Mouse (Mus musculus): ENCODE results near the gene Pkhd1.
"Not testable (repeated sequence)": the region's sequence is repeated elsewhere in the genome, so short reads cannot be mapped to it uniquely, and the experiment has no call there.

GRCm38 (mm10) chr1:20150627-20151026 is 467.2 kb downstream of the Pkhd1 start:
- not testable (repeated sequence) for TF ChIP-seq EP300, CTCF (IDR thresholded peaks at IDR 0.05; ENCODE audit: low read depth)
